Mouse (Mus musculus): ENCODE data around the gene Myod1. TPM values are rescaled to one million over a fixed set of nuclear protein-coding genes. Genes with fewer than 3 reads are reported as not detected.

Myod1 gene
- polyA plus RNA-seq, 1 experiment from 2014 or later, result 56.1 TPM

GRCm38 (mm10) chr7:46391701-46392100 is 15.4 kb downstream of the Myod1 start:
- Histone ChIP-seq H3K36me3 (no peaks in the 10 kb centered on the region), H3K9ac (no peak overlapping the region), H3K27ac (replicated peaks) (no peak overlapping the region), H3K4me3 (replicated peaks) (no peak overlapping the region), H3K27me3 (peaks cover 35% of the 10 kb centered on the region), H3K4me2 (replicated peaks) (no peak overlapping the region), H3K9me3 (replicated peaks) (no peaks in the 10 kb centered on the region), H3K4me1 (peaks cover 11% of the 10 kb centered on the region)
- WGBS, result 61% methylated on average over 5 of the region's 5 CpGs
- ATAC-seq (ENCODE audit: insufficient number of reproducible peaks, low FRiP score, low TSS enrichment, low read depth), result no peak

GRCm38 (mm10) chr7:46393116-46393515 is 16.8 kb downstream of the Myod1 start:
- no peak overlapping the region for H3K4me2 ChIP-seq (replicated peaks)
- no peak overlapping the region for H3K4me3 ChIP-seq (replicated peaks)
- H3K9ac ChIP-seq, result no peak overlapping the region
- peaks cover 23% of the 10 kb centered on the region for H3K4me1 ChIP-seq
- ATAC-seq (ENCODE audit: insufficient number of reproducible peaks, low FRiP score, low TSS enrichment, low read depth), result no peak
- H3K36me3 ChIP-seq, result no peaks in the 10 kb centered on the region
- H3K27ac ChIP-seq (replicated peaks), result no peak overlapping the region
- H3K27me3 ChIP-seq, result peaks cover 49% of the 10 kb centered on the region
- H3K9me3 ChIP-seq (replicated peaks), result no peaks in the 10 kb centered on the region
- WGBS, result 0% methylated on average over 2 of the region's 2 CpGs

- H3K27me3 ChIP-seq, result peaks cover 57% of the 10 kb centered on the region
- ATAC-seq (ENCODE audit: insufficient number of reproducible peaks, low FRiP score, low TSS enrichment, low read depth), result no peak
- 49% methylated on average over 12 of the region's 12 CpGs for WGBS
Observed at GRCm38 (mm10) chr7:46393718-46394511, 17.6 kb downstream of the Myod1 start.

GRCm38 (mm10) chr7:46394933-46395332 is 18.7 kb downstream of the Myod1 start:
- no peak overlapping the region for H3K9ac ChIP-seq
- no peak overlapping the region for H3K4me2 ChIP-seq (replicated peaks)
- H3K27me3 ChIP-seq, result peaks cover 67% of the 10 kb centered on the region
- H3K27ac ChIP-seq (replicated peaks), result no peak overlapping the region
- no peaks in the 10 kb centered on the region for H3K36me3 ChIP-seq
- WGBS, result 51% methylated on average over 4 of the region's 4 CpGs
- H3K4me3 ChIP-seq (replicated peaks), result no peak overlapping the region
- no peak for ATAC-seq (ENCODE audit: insufficient number of reproducible peaks, low FRiP score, low TSS enrichment, low read depth)
- H3K4me1 ChIP-seq, result peaks cover 23% of the 10 kb centered on the region
- no peaks in the 10 kb centered on the region for H3K9me3 ChIP-seq (replicated peaks)

More at GRCm38 (mm10) chr7:46393718-46394511, 17.6 kb downstream of the Myod1 start:
- Histone ChIP-seq H3K9ac (no peak overlapping the region), H3K4me3 (replicated peaks) (no peak overlapping the region), H3K27ac (replicated peaks) (no peak overlapping the region), H3K9me3 (replicated peaks) (no peaks in the 10 kb centered on the region), H3K4me1 (peaks cover 23% of the 10 kb centered on the region), H3K36me3 (no peaks in the 10 kb centered on the region), H3K4me2 (replicated peaks) (no peak overlapping the region)

GRCm38 (mm10) chr7:46395571-46395970 is 19.3 kb downstream of the Myod1 start:
- H3K4me3 ChIP-seq (replicated peaks), result peak overlapping the region; percentile 50
- WGBS, result 22% methylated on average over 6 of the region's 6 CpGs
- H3K4me2 ChIP-seq (replicated peaks), result peak overlapping the region; percentile 94; the same call in 1 of the 2 replicates

GRCm38 (mm10) chr7:46396231-46396927 is 20.1 kb downstream of the Myod1 start, which contains the start of gene Kcnc1:
Kcnc1 (plus strand) TSS chr7:46396497.
- H3K4me3 ChIP-seq (replicated peaks), result peak within 1 kb of the TSS; percentile 50
- H3K36me3 ChIP-seq, result no peaks in the 10 kb centered on the region
- H3K27ac ChIP-seq (replicated peaks), result no peak within 1 kb of the TSS
- peaks cover 23% of the 10 kb centered on the region for H3K4me1 ChIP-seq
- no peaks in the 10 kb centered on the region for H3K9me3 ChIP-seq (replicated peaks)
- ATAC-seq (ENCODE audit: insufficient number of reproducible peaks, low FRiP score, low TSS enrichment, low read depth), result peak; percentile 83
- peak within 1 kb of the TSS; percentile 94 for H3K4me2 ChIP-seq (replicated peaks)
- H3K9ac ChIP-seq, result no peak within 1 kb of the TSS
- H3K27me3 ChIP-seq, result peaks cover 69% of the 10 kb centered on the region
- under 1% methylated on average over 84 of the region's 93 CpGs for WGBS

More at GRCm38 (mm10) chr7:46395571-46395970, 19.3 kb downstream of the Myod1 start:
- Histone ChIP-seq H3K27ac (replicated peaks) (no peak overlapping the region), H3K9ac (no peak overlapping the region), H3K9me3 (replicated peaks) (no peaks in the 10 kb centered on the region), H3K36me3 (no peaks in the 10 kb centered on the region), H3K27me3 (peaks cover 69% of the 10 kb centered on the region), H3K4me1 (peaks cover 23% of the 10 kb centered on the region)
- ATAC-seq (ENCODE audit: insufficient number of reproducible peaks, low FRiP score, low TSS enrichment, low read depth), result no peak

- H3K9ac ChIP-seq, result no peak overlapping the region
- peaks cover 69% of the 10 kb centered on the region for H3K27me3 ChIP-seq
- peak overlapping the region; percentile 50 for H3K4me3 ChIP-seq (replicated peaks)
- H3K9me3 ChIP-seq (replicated peaks), result no peaks in the 10 kb centered on the region
- H3K4me2 ChIP-seq (replicated peaks), result peak overlapping the region; percentile 94
- no peak for ATAC-seq (ENCODE audit: insufficient number of reproducible peaks, low FRiP score, low TSS enrichment, low read depth)
- WGBS, result 3% methylated on average over 63 of the region's 64 CpGs
- peaks cover 23% of the 10 kb centered on the region for H3K4me1 ChIP-seq
- H3K27ac ChIP-seq (replicated peaks), result no peak overlapping the region
- no peaks in the 10 kb centered on the region for H3K36me3 ChIP-seq
Observed at GRCm38 (mm10) chr7:46396928-46397731, 20.9 kb downstream of the Myod1 start.

- Histone ChIP-seq H3K36me3 (no peaks in the 10 kb centered on the region), H3K27ac (replicated peaks) (no peak overlapping the region), H3K9me3 (replicated peaks) (no peaks in the 10 kb centered on the region), H3K27me3 (peaks cover 69% of the 10 kb centered on the region), H3K9ac (no peak overlapping the region), H3K4me2 (replicated peaks) (peak overlapping the region; percentile 94), H3K4me1 (peaks cover 23% of the 10 kb centered on the region), H3K4me3 (replicated peaks) (peak overlapping the region; percentile 50)
- ATAC-seq (ENCODE audit: insufficient number of reproducible peaks, low FRiP score, low TSS enrichment, low read depth), result no peak
- 13% methylated on average over 70 of the region's 70 CpGs for WGBS
Observed at GRCm38 (mm10) chr7:46397732-46398333, 21.6 kb downstream of the Myod1 start.

- Histone ChIP-seq H3K36me3 (no peaks in the 10 kb centered on the region), H3K9me3 (replicated peaks) (no peaks in the 10 kb centered on the region), H3K4me2 (replicated peaks) (no peak overlapping the region), H3K4me3 (replicated peaks) (no peak overlapping the region), H3K27ac (replicated peaks) (no peak overlapping the region), H3K9ac (no peak overlapping the region), H3K4me1 (peaks cover 23% of the 10 kb centered on the region), H3K27me3 (peaks cover 65% of the 10 kb centered on the region)
- WGBS, result 58% methylated on average over 4 of the region's 4 CpGs
- no peak for ATAC-seq (ENCODE audit: insufficient number of reproducible peaks, low FRiP score, low TSS enrichment, low read depth)
Observed at GRCm38 (mm10) chr7:46398612-46399011, 22.3 kb downstream of the Myod1 start.

GRCm38 (mm10) chr7:46399676-46400075 is 23.4 kb downstream of the Myod1 start:
- WGBS, result 76% methylated on average over 1 of the region's 1 CpGs
- Histone ChIP-seq H3K4me3 (replicated peaks) (no peak overlapping the region), H3K9ac (no peak overlapping the region), H3K4me1 (peaks cover 23% of the 10 kb centered on the region), H3K4me2 (replicated peaks) (no peak overlapping the region), H3K27me3 (peaks cover 54% of the 10 kb centered on the region), H3K36me3 (no peaks in the 10 kb centered on the region), H3K27ac (replicated peaks) (no peak overlapping the region), H3K9me3 (replicated peaks) (no peaks in the 10 kb centered on the region)
- no peak for ATAC-seq (ENCODE audit: insufficient number of reproducible peaks, low FRiP score, low TSS enrichment, low read depth)
